Mouse (Mus musculus): ENCODE measurements at regions not wholly inside any gene's neighbourhood (a gene's known extent, or its start where the extent isn't known, plus 50 kb on each side); places are given as distances from the start of the nearest gene placed in this dataset.

DNA sequence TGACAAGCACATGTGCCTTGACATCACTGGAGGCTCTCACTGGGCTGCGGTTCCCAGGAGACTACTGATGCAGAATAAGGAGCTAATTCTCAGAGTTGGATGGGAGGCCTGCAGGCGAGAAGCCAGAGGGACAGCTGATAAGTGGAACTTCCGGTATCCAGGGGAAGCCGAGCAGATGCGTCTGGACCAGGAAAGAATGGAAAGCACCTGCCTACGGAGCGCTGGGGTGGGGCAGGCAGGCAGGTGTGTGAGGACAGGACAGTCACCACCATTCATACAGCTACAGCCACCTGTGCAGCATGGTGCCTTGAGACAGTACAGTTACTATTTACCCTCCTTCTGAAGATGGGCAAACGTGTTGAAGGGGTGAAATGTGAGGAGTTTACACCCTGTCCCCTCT, 156.1 kb downstream of the Unc5cl start:
- TF ChIP-seq CTCF (IDR thresholded peaks at IDR 0.05; ENCODE audit: control insufficient read depth, insufficient read depth, insufficient replicate concordance, low read depth, low read length): no peak
- TF ChIP-seq POLR2A (IDR thresholded peaks at IDR 0.05; ENCODE audit: control insufficient read depth, low read depth, low read length): no peak

All from testis, adult 2 months (tissue).